Mouse (Mus musculus): ENCODE data around the gene Mical3. TPM values are rescaled to one million over a fixed set of nuclear protein-coding genes. Genes with fewer than 3 reads are reported as not detected.

Mical3 gene
- total and polyA plus RNA-seq, 2 experiments from 2014 or later, result 25.0 to 83.4 TPM

DNA sequence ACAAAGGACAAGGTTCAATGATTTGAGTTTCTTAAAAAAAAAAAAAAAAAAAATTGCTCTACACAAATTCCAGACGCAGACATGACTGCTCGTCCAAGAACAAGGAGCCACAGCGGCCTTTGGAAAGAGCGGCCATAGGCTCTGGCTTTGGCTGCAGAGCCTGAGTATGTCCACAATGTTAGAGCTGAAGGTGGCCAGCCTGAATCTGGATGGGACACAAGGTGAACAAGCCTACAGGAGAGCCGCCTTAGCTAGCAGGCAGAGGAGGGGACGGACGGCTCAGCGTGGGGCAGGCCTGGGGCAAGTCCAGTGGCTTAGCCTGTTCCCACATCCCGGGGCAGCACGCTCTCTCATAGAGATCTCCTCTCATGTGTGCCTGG lies 48.7 kb downstream of the Mical3 start:
- 80% methylated on average over 10 of the region's 10 CpGs for WGBS
- H3K9me3 ChIP-seq (ENCODE audit: low read length), result no peaks in the 10 kb centered on the region
- H3K27me3 ChIP-seq (ENCODE audit: insufficient read depth, low read length), result no peaks in the 10 kb centered on the region
- ATAC-seq (ENCODE audit: low FRiP score), result no peak
- peaks cover 7% of the 10 kb centered on the region; the same call in 1 of the 2 replicates for H3K36me3 ChIP-seq (ENCODE audit: insufficient read depth, low read length)
- H3K4me1 ChIP-seq (ENCODE audit: insufficient read depth, low read length), result peaks cover 9% of the 10 kb centered on the region; the same call in 1 of the 2 replicates
- no peak overlapping the region for H3K4me2 ChIP-seq (ENCODE audit: low read depth, low read length, poor library complexity, severe bottlenecking)
- no peak overlapping the region for H3K9ac ChIP-seq (replicated peaks; ENCODE audit: low read length, poor library complexity, severe bottlenecking)
- DNase-seq (ENCODE audit: low spot score), result no peak
- no peak for TF ChIP-seq CTCF (IDR thresholded peaks at IDR 0.05)
- H3K27ac ChIP-seq (ENCODE audit: low read depth, low read length), result no peak overlapping the region
- no peak overlapping the region for H3K4me3 ChIP-seq (ENCODE audit: low read depth, low read length)

DNA sequence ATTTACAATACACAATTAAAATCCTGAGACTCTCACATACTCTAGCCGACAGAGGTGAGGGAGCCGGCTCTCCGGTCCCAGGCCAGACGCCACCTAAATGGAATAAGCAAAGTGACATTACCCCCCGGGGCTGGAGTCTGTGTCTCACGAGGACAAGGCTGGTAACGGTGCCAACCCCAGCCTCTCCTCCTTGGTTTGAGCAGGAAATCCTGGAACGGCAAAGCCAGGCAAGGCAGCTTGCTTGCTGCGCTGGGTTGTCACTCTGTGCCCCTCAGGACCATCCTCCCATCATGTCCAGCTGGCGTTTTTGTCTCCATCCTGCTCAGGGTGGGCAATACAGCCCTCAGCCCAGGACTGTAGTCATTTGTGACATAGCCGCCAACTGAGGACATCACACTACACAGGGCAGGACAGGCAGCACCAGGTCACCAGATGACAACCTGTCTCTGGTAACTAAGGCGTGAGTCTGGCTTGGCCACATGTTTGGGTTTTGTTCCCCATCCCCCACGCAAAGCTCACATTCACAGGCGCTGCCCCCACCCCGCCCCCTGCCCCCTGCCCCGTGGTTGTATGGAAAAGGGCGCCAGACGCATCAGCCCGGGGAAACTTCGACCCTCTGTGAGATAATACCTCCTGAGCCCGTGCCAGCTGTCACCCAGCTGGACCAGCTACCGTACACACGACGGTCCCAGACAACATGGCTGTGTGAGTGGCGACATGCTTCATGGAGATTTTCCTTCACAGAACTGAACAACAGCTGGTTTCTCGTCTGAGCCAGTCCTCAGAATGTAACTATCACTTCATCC lies 49.3 kb downstream of the Mical3 start:
- Histone ChIP-seq H3K4me3 (ENCODE audit: low read depth, low read length) (no peak overlapping the region), H3K4me1 (ENCODE audit: insufficient read depth, low read length) (peaks cover 6% of the 10 kb centered on the region; the same call in 1 of the 2 replicates), H3K27me3 (ENCODE audit: insufficient read depth, low read length) (no peaks in the 10 kb centered on the region), H3K36me3 (ENCODE audit: insufficient read depth, low read length) (peaks cover 7% of the 10 kb centered on the region; the same call in 1 of the 2 replicates), H3K9ac (replicated peaks; ENCODE audit: low read length, poor library complexity, severe bottlenecking) (no peak overlapping the region), H3K9me3 (ENCODE audit: low read length) (no peaks in the 10 kb centered on the region), H3K4me2 (ENCODE audit: low read depth, low read length, poor library complexity, severe bottlenecking) (no peak overlapping the region), H3K27ac (ENCODE audit: low read depth, low read length) (peak overlapping the region; percentile 26; the same call in 1 of the 2 replicates)
- 48% methylated on average over 26 of the region's 26 CpGs for WGBS
- ATAC-seq (ENCODE audit: low FRiP score) (0 out of 2 replicates have a peak, but pooled peaks have one; percentile 24), DNase-seq (ENCODE audit: low spot score) (peak; percentile 55)
- no peak for TF ChIP-seq CTCF (IDR thresholded peaks at IDR 0.05)

DNA sequence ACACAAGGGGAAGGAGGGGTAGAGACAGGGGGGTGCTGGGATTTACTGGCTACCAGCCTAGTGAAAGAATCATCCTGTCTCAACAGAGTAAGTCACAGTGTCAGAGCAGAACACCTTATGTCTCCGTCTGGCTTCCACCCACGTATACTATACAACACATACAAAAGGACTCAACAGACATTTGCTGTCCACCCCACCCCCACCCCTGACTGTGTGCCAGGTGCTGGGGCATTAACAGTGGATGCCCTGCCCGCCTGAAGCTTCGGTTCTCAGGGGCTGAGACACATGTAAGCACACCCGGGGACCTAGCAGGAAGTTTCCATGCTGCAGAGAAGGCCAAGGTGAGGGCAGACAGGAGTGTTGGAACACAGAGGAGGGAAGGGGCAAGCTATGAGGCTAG lies 52.6 kb downstream of the Mical3 start:
- no peaks in the 10 kb centered on the region for H3K9me3 ChIP-seq (ENCODE audit: low read length)

DNA sequence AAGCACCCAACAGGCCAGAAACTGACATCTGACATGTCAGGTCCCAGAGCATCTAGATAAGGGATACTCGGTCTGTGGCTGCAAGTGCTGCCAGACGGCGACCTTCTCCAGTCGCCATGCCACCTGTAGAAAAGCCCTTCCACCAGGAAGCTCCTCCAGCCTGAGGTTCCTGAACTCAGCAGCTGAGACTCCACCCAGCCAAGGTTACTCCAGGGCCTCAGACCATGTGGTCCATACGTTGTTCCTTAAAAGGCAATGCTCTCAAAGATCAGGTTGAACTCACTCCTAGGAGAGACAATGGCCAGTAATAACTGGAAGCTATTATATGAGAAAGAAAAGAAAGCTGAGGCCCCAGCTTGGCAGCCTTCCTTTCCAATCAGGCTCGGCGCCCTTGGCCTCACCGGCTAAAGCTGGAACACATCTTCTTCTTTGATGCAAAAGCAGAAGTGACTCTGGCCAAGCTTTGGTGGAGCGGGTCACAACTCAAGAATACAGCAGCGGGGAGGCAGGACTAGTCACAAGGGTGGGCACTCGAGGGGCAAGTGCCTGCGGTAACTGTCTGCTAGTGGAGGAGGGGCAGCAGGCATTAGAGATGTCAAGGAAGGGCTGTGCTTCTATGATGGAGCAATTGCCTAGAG lies 53.8 kb downstream of the Mical3 start:
- H3K36me3 ChIP-seq (ENCODE audit: insufficient read depth, low read length), result peaks cover 4% of the 10 kb centered on the region; the same call in 1 of the 2 replicates
- H3K4me3 ChIP-seq (ENCODE audit: low read depth, low read length), result no peak overlapping the region
- no peaks in the 10 kb centered on the region for H3K27me3 ChIP-seq (ENCODE audit: insufficient read depth, low read length)
- H3K4me2 ChIP-seq (ENCODE audit: low read depth, low read length, poor library complexity, severe bottlenecking), result no peak overlapping the region
- no peak for DNase-seq (ENCODE audit: low spot score)
- 88% methylated on average over 12 of the region's 12 CpGs for WGBS
- no peak overlapping the region for H3K27ac ChIP-seq (ENCODE audit: low read depth, low read length)
- H3K9ac ChIP-seq (replicated peaks; ENCODE audit: low read length, poor library complexity, severe bottlenecking), result no peak overlapping the region
- TF ChIP-seq CTCF (IDR thresholded peaks at IDR 0.05), result no peak
- ATAC-seq (ENCODE audit: low FRiP score), result no peak
- peaks cover 4% of the 10 kb centered on the region; the same call in 1 of the 2 replicates for H3K4me1 ChIP-seq (ENCODE audit: insufficient read depth, low read length)
- no peaks in the 10 kb centered on the region for H3K9me3 ChIP-seq (ENCODE audit: low read length)

More for the DNA sequence above, 52.6 kb downstream of the Mical3 start:
- Histone ChIP-seq H3K4me3 (ENCODE audit: low read depth, low read length) (no peak overlapping the region), H3K27me3 (ENCODE audit: insufficient read depth, low read length) (no peaks in the 10 kb centered on the region), H3K9ac (replicated peaks; ENCODE audit: low read length, poor library complexity, severe bottlenecking) (no peak overlapping the region), H3K27ac (ENCODE audit: low read depth, low read length) (no peak overlapping the region), H3K36me3 (ENCODE audit: insufficient read depth, low read length) (peaks cover 4% of the 10 kb centered on the region; the same call in 1 of the 2 replicates), H3K4me1 (ENCODE audit: insufficient read depth, low read length) (peaks cover 4% of the 10 kb centered on the region; the same call in 1 of the 2 replicates), H3K4me2 (ENCODE audit: low read depth, low read length, poor library complexity, severe bottlenecking) (no peak overlapping the region)
- ATAC-seq (ENCODE audit: low FRiP score) (no peak), DNase-seq (ENCODE audit: low spot score) (no peak)
- 82% methylated on average over 5 of the region's 5 CpGs for WGBS
- no peak for TF ChIP-seq CTCF (IDR thresholded peaks at IDR 0.05)

DNA sequence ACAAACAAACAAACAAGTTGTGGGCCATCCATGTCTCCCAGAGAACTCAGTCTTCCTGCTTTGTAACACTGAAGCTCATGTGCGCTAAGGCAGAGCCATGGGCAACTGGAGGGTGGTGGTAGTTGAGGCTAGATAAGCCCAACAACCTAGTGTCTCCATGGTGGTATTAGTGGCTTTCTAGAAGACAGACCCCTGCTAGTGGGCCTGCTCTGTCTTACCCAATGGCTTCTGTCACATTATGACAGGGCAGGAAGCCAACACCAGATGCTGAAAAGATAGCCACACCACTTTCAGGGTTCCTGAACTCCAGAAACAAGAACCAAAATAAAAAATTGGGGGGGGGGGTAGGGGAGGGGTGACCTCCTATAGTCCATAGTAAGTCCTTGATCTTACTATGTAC lies 55.0 kb downstream of the Mical3 start:
- H3K27ac ChIP-seq (ENCODE audit: low read depth, low read length), result no peak overlapping the region
- peaks cover 4% of the 10 kb centered on the region; the same call in 1 of the 2 replicates for H3K36me3 ChIP-seq (ENCODE audit: insufficient read depth, low read length)
- no peaks in the 10 kb centered on the region for H3K27me3 ChIP-seq (ENCODE audit: insufficient read depth, low read length)
- ATAC-seq (ENCODE audit: low FRiP score), result no peak
- H3K4me2 ChIP-seq (ENCODE audit: low read depth, low read length, poor library complexity, severe bottlenecking), result no peak overlapping the region
- 96% methylated on average over 1 of the region's 1 CpGs for WGBS
- DNase-seq (ENCODE audit: low spot score), result no peak
- no peaks in the 10 kb centered on the region for H3K4me1 ChIP-seq (ENCODE audit: insufficient read depth, low read length)
- TF ChIP-seq CTCF (IDR thresholded peaks at IDR 0.05), result no peak
- no peak overlapping the region for H3K4me3 ChIP-seq (ENCODE audit: low read depth, low read length)
- no peak overlapping the region for H3K9ac ChIP-seq (replicated peaks; ENCODE audit: low read length, poor library complexity, severe bottlenecking)
- H3K9me3 ChIP-seq (ENCODE audit: low read length), result no peaks in the 10 kb centered on the region

DNA sequence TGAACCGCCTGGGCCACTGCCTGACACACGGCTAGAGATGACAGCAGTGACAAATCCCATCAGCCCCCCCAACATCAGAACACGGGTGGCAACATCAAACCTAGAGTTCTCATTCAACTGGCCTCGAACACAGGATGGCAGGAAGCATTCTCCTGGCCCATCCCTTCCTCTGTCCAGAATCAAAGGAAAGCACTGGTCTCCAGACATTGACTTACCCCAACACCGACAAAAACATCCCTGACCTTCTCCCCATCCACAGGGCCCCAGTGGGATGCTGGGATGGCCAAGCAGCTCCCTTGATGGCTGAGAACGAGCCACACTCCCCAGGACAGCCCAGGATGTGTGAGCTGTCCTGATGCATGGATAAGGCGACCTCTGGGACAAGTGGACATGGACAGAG lies 57.5 kb downstream of the Mical3 start:
- TF ChIP-seq CTCF (IDR thresholded peaks at IDR 0.05), result no peak
- no peak overlapping the region for H3K4me2 ChIP-seq (ENCODE audit: low read depth, low read length, poor library complexity, severe bottlenecking)
- peaks cover 2% of the 10 kb centered on the region; the same call in 1 of the 2 replicates for H3K36me3 ChIP-seq (ENCODE audit: insufficient read depth, low read length)
- no peak overlapping the region for H3K27ac ChIP-seq (ENCODE audit: low read depth, low read length)
- no peak overlapping the region for H3K9ac ChIP-seq (replicated peaks; ENCODE audit: low read length, poor library complexity, severe bottlenecking)
- WGBS, result 74% methylated on average over 7 of the region's 7 CpGs
- ATAC-seq (ENCODE audit: low FRiP score) (no peak), DNase-seq (ENCODE audit: low spot score) (no peak)
- H3K27me3 ChIP-seq (ENCODE audit: insufficient read depth, low read length), result no peaks in the 10 kb centered on the region
- H3K4me1 ChIP-seq (ENCODE audit: insufficient read depth, low read length), result no peaks in the 10 kb centered on the region
- no peak overlapping the region for H3K4me3 ChIP-seq (ENCODE audit: low read depth, low read length)
- no peaks in the 10 kb centered on the region for H3K9me3 ChIP-seq (ENCODE audit: low read length)
